Comparison of ENCODE assay signal across 15 mouse cellular contexts in genomic region chr14:31139666-31140065, GRCm38 (mm10). TPM values are rescaled to one million over a fixed set of nuclear protein-coding genes. Genes with fewer than 3 reads are reported as not detected.
DNase-seq lines count a peak whose midpoint lies in the region; ATAC-seq lines count a peak whose summit lies in the region.
"Had no signal": no experiment of that assay in that cellular context is flagged by ENCODE, and none has a peak within 500 bp of the region (broad histone marks: within the 10 kb centered on the region; RNA-seq: fewer than 3 reads in every experiment).

No protein-coding gene starts in this region.

- peak; percentile 14 for DNase-seq in cerebellum, adult 11-12 months
- no peak for DNase-seq in cerebellum, adult 11 months
- DNase-seq in gastrocnemius, postnatal 25 days, result peak; percentile 5
- no peak for DNase-seq in gastrocnemius, postnatal 4 days (ENCODE audit: low spot score in 2 of 2)
- peak; percentile 46 for DNase-seq in 3134 (ENCODE audit: extremely low read depth, insufficient read length, low spot score)
- no peak for DNase-seq in urinary bladder, postnatal 25 days (ENCODE audit: low spot score)
- no peak for DNase-seq in adipocyte (ENCODE audit: low spot score)
- DNase-seq: adrenal gland, adult 8-10 months; adrenal gland, postnatal 36 days; heart, postnatal 4 days; kidney, adult 11 months had no signal

- peak; percentile 70 for ATAC-seq in granulocyte monocyte progenitor cell, adult 5-6 weeks (replicated peaks; ENCODE audit: poor library complexity, severe bottlenecking)
- ATAC-seq: forebrain, embryonic 14.5 days; hindbrain, embryonic 16.5 days; inflammation-experienced regulatory T-cells, adult 6 months had no signal

RNA-seq across cellular contexts. Expression of gene Nt5dc2, which starts 8.8 kb away (rescaled TPM):
- total RNA-seq in gastrocnemius, postnatal 25 days (2021), result 1 to 10 TPM; 2.6 to 4.1 TPM
- 10 to 100 TPM; 33.9 to 35.4 TPM for total RNA-seq in gastrocnemius, postnatal 4 days (2021)
- total RNA-seq in granulocyte monocyte progenitor cell, adult 5-6 weeks (2014; fragmentation: Nextera tagmentation), result 107 and 116 TPM in 2 replicates
- 172 and 213 TPM in 2 replicates for total RNA-seq in granulocyte monocyte progenitor cell, adult 5-6 weeks (2017)

RNA-seq across cellular contexts. Expression of gene Smim4, which starts 10.9 kb away (rescaled TPM):
- 10 to 100 TPM; 37.6 to 43.8 TPM for total RNA-seq in gastrocnemius, postnatal 25 days (2021)
- 10 to 100 TPM; 44.1 to 49.5 TPM for total RNA-seq in gastrocnemius, postnatal 4 days (2021)
- 183 and 200 TPM in 2 replicates for total RNA-seq in granulocyte monocyte progenitor cell, adult 5-6 weeks (2014; fragmentation: Nextera tagmentation)
- 85.5 and 91.3 TPM in 2 replicates for total RNA-seq in granulocyte monocyte progenitor cell, adult 5-6 weeks (2017)

RNA-seq across cellular contexts. Expression of gene Stab1, which starts 28.8 kb away (rescaled TPM):
- 10 to 100 TPM; 15.8 to 26.6 TPM for total RNA-seq in gastrocnemius, postnatal 25 days (2021)
- total RNA-seq in gastrocnemius, postnatal 4 days (2021), result 100 to 1,000 TPM in 1 of 2 experiments, 10 to 100 TPM in 1; 89.8 to 101 TPM
- total RNA-seq in granulocyte monocyte progenitor cell, adult 5-6 weeks (2014; fragmentation: Nextera tagmentation), result not detected in 2 replicates
- total RNA-seq in granulocyte monocyte progenitor cell, adult 5-6 weeks (2017), result 3.0 TPM in 1 of 2 replicates, not detected in the other

Comparison
In these comparisons a context has a peak if more than half of its experiments do, and no peak if none do; other contexts are left out.
1. DNase-seq: peak in cerebellum, adult 11-12 months (single experiment), gastrocnemius, postnatal 25 days (single experiment) and 3134 (single experiment); none in cerebellum, adult 11 months (single experiment), gastrocnemius, postnatal 4 days (0 of 2), urinary bladder, postnatal 25 days (single experiment) and adipocyte (single experiment).
2. RNA of gene Nt5dc2, which starts 8.8 kb away (total RNA-seq): 107 to 213 TPM in granulocyte monocyte progenitor cell, adult 5-6 weeks and 33.9 to 35.4 TPM in gastrocnemius, postnatal 4 days; 2.6 to 4.1 TPM in gastrocnemius, postnatal 25 days; every median in the first group is over 4 times any median in the second.
3. RNA of gene Stab1, which starts 28.8 kb away (total RNA-seq): 89.8 to 101 TPM in gastrocnemius, postnatal 4 days and 15.8 to 26.6 TPM in gastrocnemius, postnatal 25 days; 3.0 TPM in granulocyte monocyte progenitor cell, adult 5-6 weeks; every median in the first group is over 4 times any median in the second.